Mouse (Mus musculus) cerebellum, adult 11-12 months (tissue): ENCODE data around the gene Gm11232.
A peak's percentile ranks its signal among the peaks of the same experiment; 100 is the strongest.

Experiments used
- DNase-seq: peaks from one replicate; pipeline ENCODE4 v3.0.0; 2022

Gm11232 gene

GRCm38 (mm10) chr4:71757865-71758264, at the start of gene Gm11232:
Gene Gm11232, minus strand, starts transcription at chr4:71757965.
- no peak for DNase-seq

GRCm38 (mm10) chr4:71805977-71806534, 48.3 kb upstream of the Gm11232 start:
- DNase-seq: no peak

- no peak for DNase-seq
These were observed 7.8 kb upstream of the Gm11232 start for GRCm38 (mm10) chr4:71765529-71765928.

GRCm38 (mm10) chr4:71765071-71765470, 7.3 kb upstream of the Gm11232 start:
- DNase-seq: peak; percentile 87

- DNase-seq: no peak
These were observed 1.1 kb downstream of the Gm11232 start for GRCm38 (mm10) chr4:71756441-71757221.

GRCm38 (mm10) chr4:71745741-71746140, 12.0 kb downstream of the Gm11232 start:
- DNase-seq: no peak

- no peak for DNase-seq
These were observed 21.2 kb downstream of the Gm11232 start for GRCm38 (mm10) chr4:71736529-71736928.

- DNase-seq: no peak
These were observed 22.5 kb downstream of the Gm11232 start for GRCm38 (mm10) chr4:71735261-71735660.

GRCm38 (mm10) chr4:71729401-71729800, 28.4 kb downstream of the Gm11232 start:
- no peak for DNase-seq

- DNase-seq: no peak
These were observed 30.2 kb downstream of the Gm11232 start for GRCm38 (mm10) chr4:71727611-71728010.

- DNase-seq: no peak
These were observed 30.7 kb downstream of the Gm11232 start for GRCm38 (mm10) chr4:71727056-71727455.

- no peak for DNase-seq
These were observed 31.9 kb downstream of the Gm11232 start for GRCm38 (mm10) chr4:71725889-71726288.
